Mouse (Mus musculus): ENCODE data around the gene Usp6nl. TPM values are rescaled to one million over a fixed set of nuclear protein-coding genes. Genes with fewer than 3 reads are reported as not detected.

Gene Usp6nl
- total and polyA plus RNA-seq, 2 experiments from 2014 or later, result 6.5 to 18.3 TPM

GRCm38 (mm10) chr2:6357306-6357705, 34.8 kb downstream of the Usp6nl start:
- H3K4me1 ChIP-seq (ENCODE audit: insufficient read depth), result no peaks in the 10 kb centered on the region
- H3K9ac ChIP-seq, result no peak overlapping the region
- 96% methylated on average over 7 of the region's 7 CpGs for WGBS

GRCm38 (mm10) chr2:6359645-6360044, 37.2 kb downstream of the Usp6nl start:
- H3K9me3 ChIP-seq (ENCODE audit: low read length), result no peaks in the 10 kb centered on the region
- 32% methylated on average over 9 of the region's 9 CpGs for WGBS
- no peak for TF ChIP-seq CTCF (IDR thresholded peaks at IDR 0.05; ENCODE audit: low read depth)
- DNase-seq (no peak), ATAC-seq (no peak)
- H3K9ac ChIP-seq, result no peak overlapping the region
- no peaks in the 10 kb centered on the region for H3K27me3 ChIP-seq (ENCODE audit: insufficient read depth, low read length)
- H3K36me3 ChIP-seq (ENCODE audit: insufficient read depth), result no peaks in the 10 kb centered on the region
- no peak overlapping the region for H3K27ac ChIP-seq (ENCODE audit: low read depth, low read length)
- no peak overlapping the region for H3K4me2 ChIP-seq (ENCODE audit: low read depth)
- H3K4me3 ChIP-seq (ENCODE audit: low read depth, low read length), result no peak overlapping the region
- H3K4me1 ChIP-seq (ENCODE audit: insufficient read depth), result no peaks in the 10 kb centered on the region

More at GRCm38 (mm10) chr2:6357306-6357705, 34.8 kb downstream of the Usp6nl start:
- Histone ChIP-seq H3K4me3 (ENCODE audit: low read depth, low read length) (no peak overlapping the region), H3K4me2 (ENCODE audit: low read depth) (no peak overlapping the region), H3K27ac (ENCODE audit: low read depth, low read length) (no peak overlapping the region), H3K27me3 (ENCODE audit: insufficient read depth, low read length) (no peaks in the 10 kb centered on the region), H3K9me3 (ENCODE audit: low read length) (no peaks in the 10 kb centered on the region), H3K36me3 (ENCODE audit: insufficient read depth) (no peaks in the 10 kb centered on the region)
- no peak for ATAC-seq
- no peak for DNase-seq
- no peak for TF ChIP-seq CTCF (IDR thresholded peaks at IDR 0.05; ENCODE audit: low read depth)

GRCm38 (mm10) chr2:6363126-6363525, 40.7 kb downstream of the Usp6nl start:
- H3K4me3 ChIP-seq (ENCODE audit: low read depth, low read length), result no peak overlapping the region
- no peak overlapping the region for H3K4me2 ChIP-seq (ENCODE audit: low read depth)
- no peaks in the 10 kb centered on the region for H3K4me1 ChIP-seq (ENCODE audit: insufficient read depth)
- 78% methylated on average over 13 of the region's 13 CpGs for WGBS
- DNase-seq (no peak), ATAC-seq (no peak)
- no peaks in the 10 kb centered on the region for H3K9me3 ChIP-seq (ENCODE audit: low read length)
- no peaks in the 10 kb centered on the region for H3K36me3 ChIP-seq (ENCODE audit: insufficient read depth)
- H3K9ac ChIP-seq, result no peak overlapping the region
- no peak for TF ChIP-seq CTCF (IDR thresholded peaks at IDR 0.05; ENCODE audit: low read depth)
- H3K27me3 ChIP-seq (ENCODE audit: insufficient read depth, low read length), result no peaks in the 10 kb centered on the region
- no peak overlapping the region for H3K27ac ChIP-seq (ENCODE audit: low read depth, low read length)

GRCm38 (mm10) chr2:6363922-6364321, 41.5 kb downstream of the Usp6nl start:
- DNase-seq, result no peak
- Histone ChIP-seq H3K36me3 (ENCODE audit: insufficient read depth) (no peaks in the 10 kb centered on the region), H3K27me3 (ENCODE audit: insufficient read depth, low read length) (no peaks in the 10 kb centered on the region), H3K4me3 (ENCODE audit: low read depth, low read length) (no peak overlapping the region), H3K4me2 (ENCODE audit: low read depth) (no peak overlapping the region), H3K9ac (no peak overlapping the region), H3K4me1 (ENCODE audit: insufficient read depth) (no peaks in the 10 kb centered on the region), H3K27ac (ENCODE audit: low read depth, low read length) (no peak overlapping the region), H3K9me3 (ENCODE audit: low read length) (no peaks in the 10 kb centered on the region)
- 89% methylated on average over 7 of the region's 7 CpGs for WGBS
- ATAC-seq, result no peak
- no peak for TF ChIP-seq CTCF (IDR thresholded peaks at IDR 0.05; ENCODE audit: low read depth)

- Histone ChIP-seq H3K9me3 (ENCODE audit: low read length) (no peaks in the 10 kb centered on the region), H3K4me3 (ENCODE audit: low read depth, low read length) (no peak overlapping the region), H3K9ac (no peak overlapping the region), H3K27ac (ENCODE audit: low read depth, low read length) (no peak overlapping the region), H3K27me3 (ENCODE audit: insufficient read depth, low read length) (no peaks in the 10 kb centered on the region), H3K36me3 (ENCODE audit: insufficient read depth) (no peaks in the 10 kb centered on the region), H3K4me2 (ENCODE audit: low read depth) (no peak overlapping the region), H3K4me1 (ENCODE audit: insufficient read depth) (no peaks in the 10 kb centered on the region)
- 43% methylated on average over 9 of the region's 9 CpGs for WGBS
- no peak for DNase-seq
- peak; percentile 48; the same call in 1 of the 2 replicates for ATAC-seq
- no peak for TF ChIP-seq CTCF (IDR thresholded peaks at IDR 0.05; ENCODE audit: low read depth)
Observed at GRCm38 (mm10) chr2:6366521-6366928, 44.1 kb downstream of the Usp6nl start.

- Histone ChIP-seq H3K36me3 (ENCODE audit: insufficient read depth) (no peaks in the 10 kb centered on the region), H3K27me3 (ENCODE audit: insufficient read depth, low read length) (no peaks in the 10 kb centered on the region), H3K4me2 (ENCODE audit: low read depth) (no peak overlapping the region), H3K27ac (ENCODE audit: low read depth, low read length) (no peak overlapping the region), H3K9me3 (ENCODE audit: low read length) (no peaks in the 10 kb centered on the region), H3K9ac (no peak overlapping the region), H3K4me1 (ENCODE audit: insufficient read depth) (no peaks in the 10 kb centered on the region), H3K4me3 (ENCODE audit: low read depth, low read length) (no peak overlapping the region)
- ATAC-seq (peak; percentile 69), DNase-seq (no peak)
- no peak for TF ChIP-seq CTCF (IDR thresholded peaks at IDR 0.05; ENCODE audit: low read depth)
- WGBS, result 53% methylated on average over 6 of the region's 6 CpGs
Observed at GRCm38 (mm10) chr2:6366973-6367372, 44.5 kb downstream of the Usp6nl start.

- DNase-seq (no peak), ATAC-seq (no peak)
- Histone ChIP-seq H3K4me2 (ENCODE audit: low read depth) (no peak overlapping the region), H3K36me3 (ENCODE audit: insufficient read depth) (no peaks in the 10 kb centered on the region), H3K4me1 (ENCODE audit: insufficient read depth) (no peaks in the 10 kb centered on the region), H3K27ac (ENCODE audit: low read depth, low read length) (no peak overlapping the region), H3K27me3 (ENCODE audit: insufficient read depth, low read length) (no peaks in the 10 kb centered on the region), H3K4me3 (ENCODE audit: low read depth, low read length) (no peak overlapping the region), H3K9ac (no peak overlapping the region), H3K9me3 (ENCODE audit: low read length) (no peaks in the 10 kb centered on the region)
- 92% methylated on average over 6 of the region's 6 CpGs for WGBS
- no peak for TF ChIP-seq CTCF (IDR thresholded peaks at IDR 0.05; ENCODE audit: low read depth)
Observed at GRCm38 (mm10) chr2:6367497-6367896, 45.0 kb downstream of the Usp6nl start.

All from forebrain, postnatal 0 days (tissue).